Mouse (Mus musculus) c-Kit-positive CD71-negative TER-119-negative erythroid progenitor cells, embryonic 14.5 days (primary cell): Measurements from ENCODE around the gene Hnrnpr.

Experiments used
- DNase-seq: peaks from one replicate; pipeline ENCODE4 v3.0.0-alpha.2; 2013; ENCODE audit warnings: low read depth

Hnrnpr gene

DNA sequence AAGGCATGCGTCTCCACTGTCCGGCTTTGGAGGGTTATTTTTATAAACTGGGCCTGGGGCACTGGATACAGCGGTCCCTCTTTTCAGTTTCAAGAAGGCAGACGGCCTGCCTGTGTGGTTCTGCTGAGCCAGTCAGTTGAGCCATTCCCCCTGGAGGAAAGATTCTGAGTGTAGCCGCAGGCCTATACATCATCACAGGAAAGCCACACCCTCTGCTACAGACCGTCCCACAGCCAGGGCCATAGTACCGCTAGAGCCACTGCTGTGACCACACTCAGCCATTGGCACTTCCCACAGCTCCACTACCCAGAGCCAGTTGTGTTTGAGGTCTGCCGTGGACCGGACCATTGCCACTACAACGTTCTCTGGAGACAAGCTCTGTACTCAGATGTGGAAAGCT is 91.1 kb downstream of the Hnrnpr start:
- no peak for DNase-seq

DNA sequence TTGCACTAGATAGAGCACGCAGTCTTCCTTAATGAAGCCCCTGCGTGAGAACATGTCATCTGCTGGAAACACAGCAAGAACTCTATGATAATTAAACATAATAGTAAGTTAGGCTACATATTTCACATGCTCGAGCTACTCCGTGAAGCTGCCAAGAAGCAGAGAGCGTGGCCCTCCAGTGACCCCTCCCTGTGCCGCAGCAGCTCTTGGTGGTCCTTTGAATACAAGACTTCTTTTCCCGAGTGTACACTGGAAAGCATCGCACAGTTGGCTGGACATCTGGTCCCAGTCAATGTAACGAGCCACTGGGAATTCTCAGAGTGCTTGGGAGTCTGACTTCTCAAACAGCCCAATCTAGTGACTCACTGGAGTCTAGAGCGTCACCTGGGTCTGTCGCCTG is 97.1 kb downstream of the Hnrnpr start:
- no peak for DNase-seq
